Mouse (Mus musculus): Measurements from ENCODE around the gene Pmfbp1.

DNA sequence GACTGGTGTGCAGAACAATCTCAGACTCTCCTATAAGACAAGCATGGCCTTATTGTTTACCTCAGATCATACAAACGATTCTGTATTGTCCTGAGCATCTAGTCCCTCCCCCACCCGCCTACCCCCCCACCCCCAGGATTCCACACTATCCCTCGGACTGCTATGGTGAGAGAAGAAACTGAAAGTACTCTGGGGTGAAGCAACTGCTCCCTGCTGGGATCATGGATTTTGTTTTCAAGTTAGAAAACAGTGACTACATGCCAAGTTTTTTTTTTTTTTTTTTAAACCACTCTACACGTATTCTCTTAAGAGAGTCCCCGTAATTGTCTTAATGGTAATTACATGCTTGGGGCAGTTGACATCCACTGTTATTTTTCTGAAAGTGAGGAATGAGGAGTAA lies 3.6 kb downstream of the Pmfbp1 start:
- TF ChIP-seq POLR2A (IDR thresholded peaks at IDR 0.05; ENCODE audit: insufficient read length, low read depth) (no peak), MYOG (IDR thresholded peaks at IDR 0.05; ENCODE audit: control insufficient read depth in 1 of 3, insufficient read depth in 1 of 3, insufficient read length in 2 of 3, low read depth in 2 of 3) (no peak), E2F4 (IDR thresholded peaks at IDR 0.05; ENCODE audit: insufficient read depth) (no peak), POLR2AphosphoS2 (IDR thresholded peaks at IDR 0.05; ENCODE audit: insufficient read length, low read depth) (no peak), USF1 (IDR thresholded peaks at IDR 0.05; ENCODE audit: low read depth) (no peak), MAX (IDR thresholded peaks at IDR 0.05; ENCODE audit: low read depth) (no peak), TCF12 (IDR thresholded peaks at IDR 0.05; ENCODE audit: insufficient read depth, poor library complexity, severe bottlenecking) (no peak), MYOD1 (IDR thresholded peaks at IDR 0.05; ENCODE audit: control insufficient read depth in 1 of 3, insufficient read length in 2 of 3, low read depth in 2 of 3) (no peak), SRF (IDR thresholded peaks at IDR 0.05; ENCODE audit: control insufficient read depth, insufficient read length, low read depth) (no peak)

Data from myocyte (in vitro differentiated cells).